Mouse (Mus musculus) kidney, adult 2 months (tissue): ENCODE measurements at regions not wholly inside any gene's neighbourhood (a gene's known extent, or its start where the extent isn't known, plus 50 kb on each side); places are given as distances from the start of the nearest gene placed in this dataset.

ENCODE experiments used
- DNase-seq: peaks from one replicate; pipeline ENCODE4 v3.0.0; 2021
- H3K27ac ChIP-seq: fragments of 200-500 bp; 2 replicates; pipeline ENCODE4 v1.5.1; 2012; ENCODE audit warnings: low read depth, low read length, control low read depth, inconsistent platforms; ENCODE audit not compliant: insufficient read depth
- H3K27me3 ChIP-seq: fragments of 200-500 bp; replicated peaks from 2 replicates; pipeline ENCODE4 v1.6.1; 2012; ENCODE audit warnings: mild to moderate bottlenecking, moderate library complexity, low read length, inconsistent platforms; ENCODE audit not compliant: control insufficient read depth, insufficient read depth
- H3K36me3 ChIP-seq: fragments of 200-500 bp; 2 replicates; pipeline ENCODE4 v1.6.1; 2012; ENCODE audit warnings: mild to moderate bottlenecking, moderate library complexity, low read length, inconsistent platforms; ENCODE audit not compliant: control insufficient read depth, insufficient read depth
- H3K4me1 ChIP-seq: fragments of 200-500 bp; 2 replicates; pipeline ENCODE4 v1.6.1; 2011; ENCODE audit warnings: low read length; ENCODE audit not compliant: control insufficient read depth, insufficient read depth
- H3K4me3 ChIP-seq: fragments of 200-500 bp; 2 replicates; pipeline ENCODE4 v1.5.1; 2011; ENCODE audit warnings: mild to moderate bottlenecking, low read depth, low read length, control low read depth; ENCODE audit not compliant: insufficient read depth
- CTCF ChIP-seq: fragments of 200-500 bp; conservative IDR thresholded peaks from 2 replicates; pipeline ENCODE4 v1.5.1; 2011; ENCODE audit warnings: low read depth, mild to moderate bottlenecking, control low read depth, low read length, moderate library complexity, mixed read lengths; ENCODE audit not compliant: insufficient read depth, insufficient read length
- POLR2A ChIP-seq: fragments of 200-500 bp; IDR thresholded peaks from one replicate; pipeline ENCODE4 v1.6.1; 2011; ENCODE audit warnings: low read depth, low read length, control low read depth
- WGBS: fragments of 180-500 bp; shearing (Covaris S2); methylation state at CpG from one replicate; pipeline ENCODE4 v1.1.7; 2018; 5-methylcytosine and 5-hydroxymethylcytosine counted together

DNA sequence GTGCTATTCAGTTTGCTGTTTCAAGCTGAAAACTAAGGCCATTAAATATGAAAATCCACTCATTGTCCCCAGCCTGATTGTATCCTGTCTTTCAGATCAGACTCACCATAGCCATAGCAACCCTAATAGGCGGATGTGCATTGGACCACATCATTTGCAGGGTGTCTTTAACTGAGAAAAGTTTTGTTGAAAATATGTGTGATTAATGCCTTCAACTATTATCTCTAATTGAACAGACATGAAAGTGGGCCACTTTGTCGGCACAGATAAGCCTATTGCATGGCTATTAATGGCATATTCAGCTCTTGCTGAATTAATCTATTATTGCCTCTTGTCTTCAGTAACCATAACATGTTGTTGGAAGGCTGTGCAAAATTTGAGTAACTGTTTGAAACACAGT is 394.3 kb upstream of the Epha5 start:
- no peaks in the 10 kb centered on the region for H3K27me3 ChIP-seq
- no peak for DNase-seq
- no peak overlapping the region for H3K4me3 ChIP-seq
- no peak for TF ChIP-seq POLR2A
- no peak for TF ChIP-seq CTCF
- no peaks in the 10 kb centered on the region for H3K4me1 ChIP-seq
- 80% methylated on average over 2 of the region's 2 CpGs for WGBS
- no peak overlapping the region for H3K27ac ChIP-seq
- H3K36me3 ChIP-seq = no peaks in the 10 kb centered on the region

DNA sequence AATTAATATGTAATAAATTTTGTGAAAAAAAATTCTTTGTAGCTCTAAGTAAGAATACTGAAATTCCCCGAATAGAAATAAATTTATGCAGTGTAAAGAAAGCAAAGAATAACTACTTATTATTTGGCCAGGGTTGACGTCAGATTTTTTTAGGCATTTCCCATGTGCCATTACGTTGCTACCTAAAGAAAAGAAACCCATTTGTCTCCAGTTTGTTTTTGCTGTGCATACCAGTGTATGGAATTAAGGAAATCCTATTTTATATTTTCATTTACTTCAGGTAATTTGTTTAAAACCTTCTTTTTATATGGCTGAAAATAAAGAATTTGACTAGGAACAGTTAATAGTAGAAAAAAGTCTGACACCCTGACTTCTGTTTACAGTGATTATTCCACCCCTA is 393.7 kb upstream of the Epha5 start:
- no peak overlapping the region for H3K4me3 ChIP-seq
- H3K27me3 ChIP-seq = no peaks in the 10 kb centered on the region
- H3K36me3 ChIP-seq = no peaks in the 10 kb centered on the region
- H3K27ac ChIP-seq = no peak overlapping the region
- 84% methylated on average over 3 of the region's 3 CpGs for WGBS
- H3K4me1 ChIP-seq = no peaks in the 10 kb centered on the region
- TF ChIP-seq CTCF = no peak
- TF ChIP-seq POLR2A = no peak
- DNase-seq = no peak

DNA sequence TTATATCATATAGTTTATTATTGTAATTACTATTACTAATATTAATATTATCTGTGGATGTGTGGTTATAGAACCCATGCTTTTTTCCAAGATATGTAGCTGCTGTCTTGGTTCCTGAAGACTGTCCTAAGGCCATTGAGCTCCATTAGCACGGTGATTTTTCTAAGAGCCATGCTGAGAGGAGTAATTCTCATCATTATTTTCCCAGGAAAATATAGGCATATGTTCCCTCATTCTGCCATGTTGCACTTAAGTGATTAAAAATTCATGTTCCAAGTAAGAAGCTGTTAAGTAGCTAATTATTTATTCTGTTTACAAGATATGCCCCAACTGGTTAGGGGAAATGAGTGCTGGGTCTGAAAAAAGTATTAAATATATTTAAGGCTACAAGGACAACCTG is 345.4 kb upstream of the Epha5 start:
- Histone ChIP-seq H3K27ac (no peak overlapping the region), H3K4me3 (no peak overlapping the region), H3K4me1 (no peaks in the 10 kb centered on the region), H3K36me3 (no peaks in the 10 kb centered on the region), H3K27me3 (no peaks in the 10 kb centered on the region)
- WGBS = 74% methylated on average over 1 of the region's 1 CpGs
- TF ChIP-seq CTCF = no peak
- no peak for TF ChIP-seq POLR2A
- DNase-seq = no peak

DNA sequence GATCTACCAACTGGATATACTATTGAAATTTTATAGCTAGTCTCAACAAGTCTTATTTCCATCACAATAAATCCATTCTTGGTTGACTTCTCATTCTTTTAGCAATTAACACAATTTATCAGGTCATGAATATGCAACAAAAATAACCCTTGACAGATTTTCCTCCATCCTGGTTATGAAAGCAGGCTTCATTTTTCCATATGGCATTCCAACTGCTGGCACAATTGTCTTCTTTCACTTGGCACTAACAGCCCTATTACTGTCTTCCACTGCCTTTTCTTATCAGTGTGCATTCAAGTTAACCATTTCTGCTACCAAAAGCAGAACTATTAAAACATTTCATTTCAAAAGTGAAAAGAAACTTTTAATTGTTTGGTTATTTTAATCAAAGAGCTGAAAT is 334.9 kb upstream of the Epha5 start:
- Histone ChIP-seq H3K4me3 (no peak overlapping the region), H3K27ac (no peak overlapping the region), H3K4me1 (no peaks in the 10 kb centered on the region), H3K27me3 (no peaks in the 10 kb centered on the region), H3K36me3 (no peaks in the 10 kb centered on the region)
- no peak for DNase-seq
- no peak for TF ChIP-seq POLR2A
- TF ChIP-seq CTCF = no peak

DNA sequence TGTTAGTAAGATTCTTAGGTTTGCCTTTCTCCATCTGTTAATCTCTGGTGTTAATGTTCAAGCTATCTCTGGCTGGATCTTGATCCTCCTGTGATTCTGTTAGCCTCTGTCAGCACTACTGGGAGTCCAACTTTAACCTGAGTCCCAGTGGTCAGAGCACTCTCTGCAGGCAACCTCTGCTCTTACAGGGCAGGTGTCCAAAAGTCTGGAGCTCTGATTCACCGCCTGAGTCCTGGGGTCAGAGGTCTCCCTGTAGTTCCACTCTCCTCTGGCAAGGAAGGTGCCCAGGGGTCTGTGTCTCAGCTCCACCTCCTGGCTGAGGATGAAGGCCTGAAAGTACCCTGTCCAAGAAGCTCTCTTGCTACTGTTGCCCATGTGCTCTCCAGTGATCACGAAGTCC is 288.3 kb upstream of the Epha5 start:
- peak; percentile 93 for DNase-seq
- H3K36me3 ChIP-seq = no peaks in the 10 kb centered on the region
- WGBS = 51% methylated on average over 2 of the region's 2 CpGs

DNA sequence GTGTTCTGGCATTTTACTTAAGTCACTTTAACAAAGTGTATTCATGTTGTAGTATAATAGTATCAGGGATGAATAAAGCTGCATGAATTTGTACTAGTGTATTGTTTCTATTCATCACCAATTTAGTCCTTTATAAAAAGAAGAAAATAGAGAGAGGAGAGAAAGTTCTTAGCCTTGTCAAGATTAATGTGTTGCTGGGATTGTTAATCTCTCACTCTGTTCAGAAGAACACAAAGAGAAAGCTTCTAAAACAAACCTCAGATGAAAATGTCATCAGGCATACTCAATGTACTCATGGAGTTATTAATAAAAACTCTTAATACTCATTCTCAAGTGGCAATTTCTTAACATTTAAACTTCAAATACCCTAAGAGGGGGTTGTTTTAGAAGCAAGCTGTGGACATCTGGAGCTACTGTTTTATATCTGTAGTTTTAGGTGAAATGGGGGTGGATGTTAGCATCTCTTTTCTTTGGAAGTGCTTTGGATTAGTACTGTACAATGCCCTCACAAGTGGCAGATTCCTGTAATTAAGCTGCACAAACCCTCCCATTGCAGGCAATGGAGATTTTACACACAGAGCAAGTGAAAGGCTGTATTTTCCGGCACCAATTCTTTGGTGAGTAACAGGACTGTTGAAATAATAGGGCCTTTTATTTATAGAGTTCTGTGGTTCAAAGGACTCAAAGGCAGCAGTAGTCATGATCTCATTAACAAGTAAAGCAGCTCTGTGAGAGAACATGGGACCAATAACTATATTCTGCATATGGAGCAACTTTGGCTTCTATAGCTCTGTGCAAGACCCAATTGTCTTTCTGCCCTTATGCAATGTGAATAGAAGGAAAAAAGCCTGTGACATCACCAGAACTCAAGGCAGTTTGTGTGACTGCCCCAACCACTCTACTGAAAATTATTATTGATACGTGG is 273.4 kb upstream of the Epha5 start:
- Histone ChIP-seq H3K36me3 (no peaks in the 10 kb centered on the region), H3K27ac (no peak overlapping the region), H3K4me1 (no peaks in the 10 kb centered on the region), H3K4me3 (no peak overlapping the region), H3K27me3 (no peaks in the 10 kb centered on the region)
- TF ChIP-seq CTCF (no peak), POLR2A (no peak)
- WGBS = 80% methylated on average over 2 of the region's 2 CpGs
- no peak for DNase-seq

More for the DNA sequence above, 288.3 kb upstream of the Epha5 start:
- H3K4me3 ChIP-seq = no peak overlapping the region
- no peaks in the 10 kb centered on the region for H3K4me1 ChIP-seq
- H3K27ac ChIP-seq = no peak overlapping the region
- no peaks in the 10 kb centered on the region for H3K27me3 ChIP-seq
- TF ChIP-seq POLR2A = no peak
- no peak for TF ChIP-seq CTCF

DNA sequence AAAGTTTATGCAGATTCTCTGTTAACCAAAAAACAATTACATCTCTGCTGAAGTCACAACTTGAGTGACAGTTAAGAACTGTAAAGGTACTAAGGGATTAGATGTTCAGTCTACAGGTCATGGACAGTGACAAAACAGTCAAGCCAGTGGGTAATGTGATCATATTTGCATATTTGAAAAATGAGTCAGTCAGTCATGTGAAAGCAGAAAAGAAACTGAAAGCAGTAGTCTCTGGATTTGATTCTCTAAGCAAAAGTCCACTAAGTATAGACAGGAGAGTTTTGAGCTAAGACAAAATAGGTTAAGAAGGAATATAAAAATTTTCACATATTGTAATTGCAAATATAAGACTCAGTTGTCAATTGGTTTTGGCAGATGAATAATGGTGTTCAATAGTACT is 270.4 kb upstream of the Epha5 start:
- H3K27me3 ChIP-seq = no peaks in the 10 kb centered on the region
- H3K27ac ChIP-seq = no peak overlapping the region
- no peaks in the 10 kb centered on the region for H3K36me3 ChIP-seq
- DNase-seq = no peak
- H3K4me1 ChIP-seq = no peaks in the 10 kb centered on the region
- no peak overlapping the region for H3K4me3 ChIP-seq
- TF ChIP-seq CTCF (no peak), POLR2A (no peak)
